Mouse (Mus musculus): Measurements from ENCODE around the gene Reg3b. TPM values are rescaled to one million over a fixed set of nuclear protein-coding genes. Genes with fewer than 3 reads are reported as not detected.
"Not testable (repeated sequence)": the region's sequence is repeated elsewhere in the genome, so short reads cannot be mapped to it uniquely, and the experiment has no call there.

Reg3b gene
- total RNA-seq (2014; fragmentation: Nextera tagmentation), result not detected in 2 replicates
- total RNA-seq (2017), result not detected in 2 replicates

DNA sequence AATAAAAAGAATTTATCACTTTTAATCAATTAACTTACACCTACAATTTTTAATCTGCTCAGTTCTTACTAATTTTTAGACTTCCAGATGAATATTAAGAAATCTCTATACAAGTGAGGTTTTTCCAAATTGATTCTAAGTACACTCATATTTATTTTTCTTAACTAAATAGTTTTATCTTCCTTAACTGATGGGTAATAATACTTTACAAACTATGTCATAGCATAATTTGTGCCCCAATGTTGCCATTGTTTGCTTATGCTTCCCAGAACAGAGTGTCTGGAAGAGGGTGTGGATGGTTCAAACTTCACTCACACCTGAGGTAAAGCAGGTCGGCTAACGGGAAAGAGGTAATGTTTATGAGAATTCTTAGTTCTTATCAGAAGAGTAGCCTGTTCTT, at the start of gene Reg3b:
Gene Reg3b (plus strand): TSS at position 301 of the 400 bp plus-strand sequence.
- ATAC-seq (replicated peaks; ENCODE audit: poor library complexity, severe bottlenecking), result no peak

DNA sequence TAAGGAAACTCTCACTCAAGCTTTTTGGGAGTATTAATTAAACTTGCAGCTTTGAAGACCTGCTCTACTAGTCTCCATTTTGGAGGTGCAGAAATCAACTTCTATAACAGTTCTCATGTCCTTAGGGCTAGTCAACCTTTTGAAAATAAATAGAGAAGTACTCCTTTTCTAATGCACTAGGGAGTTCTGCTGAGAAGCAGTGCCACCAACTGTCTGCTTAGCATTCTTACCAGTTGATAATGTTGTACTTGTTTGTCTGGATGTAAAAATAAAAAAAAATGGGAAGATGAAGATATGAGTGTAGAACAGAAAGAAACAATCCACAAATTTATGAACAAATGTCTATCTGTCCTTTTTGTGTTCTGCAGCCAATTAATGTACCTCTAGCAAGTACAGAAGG, 42.7 kb upstream of the Reg3b start:
- ATAC-seq (replicated peaks; ENCODE audit: poor library complexity, severe bottlenecking), result no peak

DNA sequence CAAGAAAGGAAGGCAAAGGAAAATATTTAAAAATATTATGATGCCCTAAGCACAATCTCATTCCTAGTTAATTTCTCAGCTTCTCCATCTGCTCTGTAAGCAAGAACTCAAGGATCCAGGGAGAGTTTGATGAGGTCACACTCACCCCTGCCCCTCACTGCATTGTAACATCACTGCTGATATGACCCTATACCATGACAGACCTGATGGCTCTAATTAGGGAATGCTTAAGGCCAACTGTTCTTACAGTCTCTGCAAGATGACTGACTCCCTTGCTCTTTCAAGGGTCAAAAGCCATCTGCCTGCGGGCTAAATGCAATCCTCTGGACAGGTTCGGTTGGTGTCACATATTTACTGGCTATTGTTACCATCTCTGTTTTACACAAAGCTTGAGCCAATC, 41.3 kb upstream of the Reg3b start:
- ATAC-seq (replicated peaks; ENCODE audit: poor library complexity, severe bottlenecking), result no peak

DNA sequence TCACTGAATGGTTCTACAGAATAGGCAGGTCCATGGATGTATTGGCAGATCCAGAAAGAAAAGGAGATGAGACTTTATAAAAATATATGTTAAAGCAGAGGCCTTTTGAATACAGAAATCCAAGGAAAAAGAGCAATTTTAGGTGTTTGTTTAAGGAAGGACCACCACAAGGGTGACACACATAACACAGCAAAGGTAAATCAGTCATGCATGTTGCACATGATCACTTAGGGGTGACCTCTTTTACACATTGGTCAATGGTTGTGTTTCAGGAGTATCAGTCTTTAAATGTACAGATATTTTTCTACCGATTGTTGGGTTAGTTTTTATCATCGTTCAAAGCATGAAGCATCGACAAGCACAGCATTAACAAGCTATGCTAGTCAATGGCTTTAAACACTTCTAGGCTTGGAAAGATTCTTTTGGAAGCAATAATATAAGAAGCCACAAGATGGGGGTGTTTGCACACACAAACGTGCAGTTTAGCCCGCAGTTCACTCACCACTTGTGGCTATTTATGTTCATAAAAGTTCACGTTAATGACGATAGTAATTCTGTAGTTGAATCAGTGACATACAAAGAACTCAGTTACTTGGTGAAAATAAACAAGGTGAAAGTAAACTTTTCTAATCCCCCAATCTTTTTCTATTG, 38.4 kb upstream of the Reg3b start:
- no peak for ATAC-seq (replicated peaks; ENCODE audit: poor library complexity, severe bottlenecking)

GRCm38 (mm10) chr6:78340296-78340695, 30.2 kb upstream of the Reg3b start:
- no peak for ATAC-seq (replicated peaks; ENCODE audit: poor library complexity, severe bottlenecking)

DNA sequence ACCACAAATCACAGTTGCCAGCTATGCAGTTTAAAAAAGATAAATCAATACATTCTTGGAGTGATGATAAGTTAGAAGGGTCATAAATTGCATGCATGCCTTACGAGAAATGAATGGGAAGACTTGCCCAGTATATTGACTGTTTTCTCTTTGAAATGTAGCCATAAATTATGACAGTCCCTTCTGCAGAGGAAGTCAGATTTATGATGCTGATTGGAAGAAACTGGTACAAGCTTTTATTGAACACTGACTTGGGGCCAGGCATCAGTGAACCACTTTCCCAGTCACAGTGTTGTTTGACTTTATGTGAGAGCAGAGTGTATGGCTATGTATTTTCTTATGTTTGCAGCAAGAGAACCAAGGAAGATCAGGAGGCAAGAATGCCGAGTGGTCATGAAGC, 28.8 kb upstream of the Reg3b start:
- no peak for ATAC-seq (replicated peaks; ENCODE audit: poor library complexity, severe bottlenecking)

GRCm38 (mm10) chr6:78361971-78362563, 8.4 kb upstream of the Reg3b start:
- ATAC-seq (replicated peaks; ENCODE audit: poor library complexity, severe bottlenecking), result no peak

DNA sequence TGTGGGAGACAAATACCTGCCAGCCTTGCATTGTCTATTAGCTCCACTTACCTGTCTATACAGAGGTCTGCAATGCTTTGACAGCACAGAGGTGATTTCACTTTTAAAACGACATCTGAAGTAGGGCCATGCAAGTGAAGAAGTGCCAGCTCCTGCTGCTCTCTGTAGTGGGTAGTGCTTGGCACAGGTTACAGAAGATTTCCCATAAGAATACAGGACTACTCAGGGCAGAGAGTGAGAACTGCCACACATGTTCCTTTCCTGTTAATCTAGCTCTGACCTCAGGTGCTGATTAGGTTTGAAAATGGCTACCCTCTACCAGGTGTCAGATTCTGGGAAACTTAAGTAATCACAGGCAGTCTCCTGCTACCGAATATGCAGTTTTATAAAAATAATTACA, 8.3 kb downstream of the Reg3b start, which contains the start of gene Reg3d:
Gene Reg3d (minus strand): TSS at position 101 of the 400 bp plus-strand sequence.
- ATAC-seq (replicated peaks; ENCODE audit: poor library complexity, severe bottlenecking), result no peak

- no peak for ATAC-seq (replicated peaks; ENCODE audit: poor library complexity, severe bottlenecking)
Observed at GRCm38 (mm10) chr6:78380409-78380808, 10.0 kb downstream of the Reg3b start, which contains the start of gene Reg3a. Gene Reg3a, plus strand, starts transcription at chr6:78380709.

DNA sequence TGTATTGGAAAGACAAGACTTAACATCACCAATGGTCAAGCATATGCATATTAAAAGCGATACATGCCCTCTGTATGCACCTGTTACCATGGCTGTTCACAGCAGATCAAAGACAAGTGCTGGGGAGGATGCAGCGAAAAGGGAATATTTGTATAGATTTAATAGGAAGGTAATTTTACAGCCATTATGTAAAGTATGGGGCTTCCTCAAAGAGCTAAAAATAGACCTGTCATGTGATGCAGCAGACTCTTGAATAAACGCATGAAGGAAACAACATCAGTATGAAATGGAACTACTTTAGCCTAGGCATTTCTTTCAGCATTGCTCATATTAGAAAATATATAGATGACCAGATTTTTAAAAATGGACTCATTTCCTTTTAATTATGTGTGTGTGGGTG, 15.2 kb downstream of the Reg3b start:
- ATAC-seq (replicated peaks; ENCODE audit: poor library complexity, severe bottlenecking), result no peak

GRCm38 (mm10) chr6:78395323-78395722, 24.9 kb downstream of the Reg3b start, which contains the start of gene Reg2:
Gene Reg2, plus strand, starts transcription at chr6:78395623.
- not testable (repeated sequence) for ATAC-seq (replicated peaks; ENCODE audit: poor library complexity, severe bottlenecking)

DNA sequence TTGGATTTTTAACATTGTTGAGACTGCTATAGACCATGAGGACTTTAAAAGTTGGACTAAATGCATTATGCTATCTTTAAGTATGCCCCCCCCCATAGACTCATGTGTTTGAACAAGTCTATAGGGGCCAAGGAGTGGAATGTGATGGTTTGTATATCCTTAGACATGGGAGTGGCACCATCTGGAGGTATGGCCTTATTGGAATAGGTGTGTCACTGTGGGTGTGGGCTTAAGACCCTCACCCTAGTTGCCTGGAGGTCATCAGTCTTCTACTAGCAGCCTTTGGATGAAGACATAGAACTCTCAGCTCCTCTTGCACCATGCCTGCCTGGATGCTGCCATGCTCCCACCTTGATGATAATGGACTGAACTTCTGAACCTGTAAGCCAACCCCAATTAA, 52.0 kb downstream of the Reg3b start, which contains the start of gene Reg1:
Gene Reg1 (plus strand): TSS at position 301 of the 400 bp plus-strand sequence.
- not testable (repeated sequence) for ATAC-seq (replicated peaks; ENCODE audit: poor library complexity, severe bottlenecking)

Other genes with a start within 250 kb of the Reg3b start
- gene Reg3d, start 8.2 kb downstream of the Reg3b start, total RNA-seq (2014; fragmentation: Nextera tagmentation), result not detected in 2 replicates
- gene Reg3d, start 8.2 kb downstream of the Reg3b start, total RNA-seq (2017), result not detected in 2 replicates
- gene Reg3a, start 10.1 kb downstream of the Reg3b start, total RNA-seq (2014; fragmentation: Nextera tagmentation), result not detected in 2 replicates
- gene Reg3a, start 10.1 kb downstream of the Reg3b start, total RNA-seq (2017), result not detected in 2 replicates
- gene Reg2, start 25.0 kb downstream of the Reg3b start, total RNA-seq (2014; fragmentation: Nextera tagmentation), result not detected in 2 replicates
- gene Reg2, start 25.0 kb downstream of the Reg3b start, total RNA-seq (2017), result not detected in 2 replicates
- not detected in 2 replicates for gene Reg1, start 52.1 kb downstream of the Reg3b start, total RNA-seq (2014; fragmentation: Nextera tagmentation)
- not detected in 2 replicates for gene Reg1, start 52.1 kb downstream of the Reg3b start, total RNA-seq (2017)
- not detected in 2 replicates for gene Reg3g, start 98.2 kb downstream of the Reg3b start, total RNA-seq (2014; fragmentation: Nextera tagmentation)
- gene Reg3g, start 98.2 kb downstream of the Reg3b start, total RNA-seq (2017), result not detected in 2 replicates